Mouse (Mus musculus): ENCODE data around the gene Hfe.

DNA sequence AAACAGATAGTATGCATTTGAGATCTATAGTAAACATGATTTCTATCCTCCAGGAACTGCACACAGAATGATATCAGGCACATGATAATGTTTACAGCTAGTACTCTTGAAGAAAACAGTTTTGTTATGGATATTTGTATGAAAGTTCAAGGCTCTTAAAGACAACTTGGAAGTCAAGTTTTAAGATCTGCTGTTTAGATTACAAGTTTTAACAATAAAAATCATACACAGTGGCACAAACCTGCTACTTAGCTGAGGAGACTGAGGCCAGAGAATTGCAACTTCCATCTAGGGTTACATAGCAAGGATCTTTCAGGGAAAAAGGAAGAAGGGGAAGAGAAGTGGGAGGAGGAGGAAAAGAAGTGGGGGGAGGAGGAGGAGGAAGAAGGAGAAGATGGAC is 44.3 kb upstream of the Hfe start:
- TF ChIP-seq CTCF (conservative IDR thresholded peaks at IDR 0.05; ENCODE audit: low read length) (no peak), POU5F1 (IDR thresholded peaks at IDR 0.05; ENCODE audit: borderline replicate concordance, low read length) (no peak)
